Mouse (Mus musculus) erythroid progenitor cell, adult 5-6 weeks (primary cell): ENCODE results near the gene Olfr1410. TPM values are rescaled to one million over a fixed set of nuclear protein-coding genes. Genes with fewer than 3 reads are reported as not detected.

ENCODE experiments used
- total RNA-seq, 2 experiments: library from RNA; stranded (forward) in 1 of 2; stranded (reverse) in 1 of 2; fragments of 150-400 nt in 1 of 2; fragments of 186-747, 209-891 nt in 1 of 2; gene quantifications; 2 replicates each; pipeline versions ENCODE4 v1.2.3 to v1.2.4; 2015 to 2017; ENCODE audit warnings: low replicate concordance in 2 of 2

The Olfr1410 gene
- total RNA-seq, 2 experiments from 2014 or later = not detected

Other genes with a start within 250 kb of the Olfr1410 start
- 27.2 and 39.6 TPM in 2 replicates for gene Ndufa10, start 131.9 kb upstream of the Olfr1410 start, total RNA-seq (2015; ENCODE audit: low replicate concordance)
- gene Ndufa10, start 131.9 kb upstream of the Olfr1410 start, total RNA-seq (2017; ENCODE audit: low replicate concordance) = 25.0 and 28.8 TPM in 2 replicates
- gene Olfr1416, start 120.7 kb upstream of the Olfr1410 start, total RNA-seq (2015; ENCODE audit: low replicate concordance) = not detected in 2 replicates
- gene Olfr1416, start 120.7 kb upstream of the Olfr1410 start, total RNA-seq (2017; ENCODE audit: low replicate concordance) = not detected in 2 replicates
- gene Olfr1415, start 109.7 kb upstream of the Olfr1410 start, total RNA-seq (2015; ENCODE audit: low replicate concordance) = not detected in 2 replicates
- gene Olfr1415, start 109.7 kb upstream of the Olfr1410 start, total RNA-seq (2017; ENCODE audit: low replicate concordance) = not detected in 2 replicates
- gene Olfr1414, start 87.1 kb upstream of the Olfr1410 start, total RNA-seq (2015; ENCODE audit: low replicate concordance) = not detected in 2 replicates
- not detected in 2 replicates for gene Olfr1414, start 87.1 kb upstream of the Olfr1410 start, total RNA-seq (2017; ENCODE audit: low replicate concordance)
- gene Olfr1413, start 34.5 kb upstream of the Olfr1410 start, total RNA-seq (2015; ENCODE audit: low replicate concordance) = not detected in 2 replicates
- gene Olfr1413, start 34.5 kb upstream of the Olfr1410 start, total RNA-seq (2017; ENCODE audit: low replicate concordance) = not detected in 2 replicates
- not detected in 2 replicates for gene Olfr1412, start 20.0 kb upstream of the Olfr1410 start, total RNA-seq (2015; ENCODE audit: low replicate concordance)
- not detected in 2 replicates for gene Olfr1412, start 20.0 kb upstream of the Olfr1410 start, total RNA-seq (2017; ENCODE audit: low replicate concordance)
- not detected in 2 replicates for gene Olfr1411, start 11.4 kb upstream of the Olfr1410 start, total RNA-seq (2015; ENCODE audit: low replicate concordance)
- not detected in 2 replicates for gene Olfr1411, start 11.4 kb upstream of the Olfr1410 start, total RNA-seq (2017; ENCODE audit: low replicate concordance)
- not detected in 2 replicates for gene Olfr12, start 12.0 kb downstream of the Olfr1410 start, total RNA-seq (2015; ENCODE audit: low replicate concordance)
- gene Olfr12, start 12.0 kb downstream of the Olfr1410 start, total RNA-seq (2017; ENCODE audit: low replicate concordance) = not detected in 2 replicates
- gene Cops9, start 36.2 kb downstream of the Olfr1410 start, total RNA-seq (2015; ENCODE audit: low replicate concordance) = 57.3 and 61.2 TPM in 2 replicates
- gene Cops9, start 36.2 kb downstream of the Olfr1410 start, total RNA-seq (2017; ENCODE audit: low replicate concordance) = 22.7 and 46.8 TPM in 2 replicates
- not detected in 2 replicates for gene Otos, start 43.1 kb downstream of the Olfr1410 start, total RNA-seq (2015; ENCODE audit: low replicate concordance)
- not detected in 2 replicates for gene Otos, start 43.1 kb downstream of the Olfr1410 start, total RNA-seq (2017; ENCODE audit: low replicate concordance)
- 4.0 and 8.4 TPM in 2 replicates for gene Gpc1, start 225.9 kb downstream of the Olfr1410 start, total RNA-seq (2015; ENCODE audit: low replicate concordance)
- 3.7 and 4.7 TPM in 2 replicates for gene Gpc1, start 225.9 kb downstream of the Olfr1410 start, total RNA-seq (2017; ENCODE audit: low replicate concordance)